24 mouse cellular contexts compared by ENCODE assay signal in the genomic region with DNA sequence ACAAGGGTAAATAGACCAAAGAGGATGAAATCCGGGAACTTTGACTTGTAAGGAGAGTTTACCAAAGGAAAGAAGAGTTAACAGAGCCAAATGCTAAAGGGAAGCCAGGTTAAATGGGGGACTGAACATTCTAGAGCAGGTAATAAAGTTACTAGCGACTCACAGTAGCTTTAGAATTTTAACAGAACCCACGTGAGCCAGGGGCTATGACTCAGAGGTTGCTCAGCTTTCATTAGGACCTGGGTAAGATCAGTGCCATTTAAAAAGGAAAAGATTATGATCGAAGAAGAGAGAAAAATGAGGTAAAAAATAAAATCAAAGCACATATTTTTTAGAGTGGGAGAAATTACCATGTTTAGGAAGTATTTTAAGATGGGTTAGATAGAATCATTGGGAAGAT. TPM values are rescaled to one million over a fixed set of nuclear protein-coding genes. Genes with fewer than 3 reads are reported as not detected.
"Had no signal": no experiment of that assay in that cellular context is flagged by ENCODE, and none has a peak within 500 bp of the region (broad histone marks: within the 10 kb centered on the region; RNA-seq: fewer than 3 reads in every experiment).

No protein-coding gene starts in this region.

- H3K4me1 ChIP-seq: limb, embryonic 10.5 days; limb, embryonic 13.5 days; liver, embryonic 12.5 days; liver, embryonic 15.5 days; lung, embryonic 15.5 days; midbrain, embryonic 10.5 days; midbrain, embryonic 13.5 days; neural tube, embryonic 12.5 days; neural tube, embryonic 15.5 days; stomach, embryonic 15.5 days had no signal

- H3K4me3 ChIP-seq: limb, embryonic 10.5 days; limb, embryonic 13.5 days; liver, embryonic 12.5 days; liver, embryonic 15.5 days; lung, embryonic 15.5 days; megakaryocyte, embryonic 14.5 days; midbrain, embryonic 10.5 days; midbrain, embryonic 13.5 days; neural tube, embryonic 12.5 days; neural tube, embryonic 15.5 days; stomach, embryonic 15.5 days had no signal

- H3K27ac ChIP-seq: limb, embryonic 10.5 days; limb, embryonic 13.5 days; liver, embryonic 12.5 days; liver, embryonic 15.5 days; lung, embryonic 15.5 days; midbrain, embryonic 10.5 days; midbrain, embryonic 13.5 days; neural tube, embryonic 12.5 days; neural tube, embryonic 15.5 days; stomach, embryonic 15.5 days had no signal

- DNase-seq: kidney, adult 9 months; kidney, postnatal 14 days; kidney, postnatal 4 days; liver; lung, adult 18-20 months; lung, postnatal 10 days; lung, postnatal 36 days; right cerebral cortex, adult 18-20 months; right cerebral cortex, postnatal 25 days; spleen, adult 18-20 months; thymus, postnatal 25 days had no signal

- H3K27me3 ChIP-seq: limb, embryonic 13.5 days; liver, embryonic 12.5 days; liver, embryonic 15.5 days; lung, embryonic 15.5 days; midbrain, embryonic 13.5 days; neural tube, embryonic 12.5 days; neural tube, embryonic 15.5 days; stomach, embryonic 15.5 days had no signal

- H3K4me2 ChIP-seq: limb, embryonic 13.5 days; liver, embryonic 12.5 days; liver, embryonic 15.5 days; lung, embryonic 15.5 days; midbrain, embryonic 13.5 days; neural tube, embryonic 12.5 days; neural tube, embryonic 15.5 days; stomach, embryonic 15.5 days had no signal

- ATAC-seq: liver, embryonic 12.5 days; midbrain, embryonic 13.5 days; midbrain, embryonic 16.5 days had no signal

- H3K9me3 ChIP-seq: limb, embryonic 10.5 days; limb, embryonic 13.5 days; liver, embryonic 12.5 days; liver, embryonic 15.5 days; lung, embryonic 15.5 days; midbrain, embryonic 10.5 days; midbrain, embryonic 13.5 days; neural tube, embryonic 12.5 days; neural tube, embryonic 15.5 days; stomach, embryonic 15.5 days had no signal

- H3K9ac ChIP-seq: limb, embryonic 13.5 days; liver, embryonic 12.5 days; liver, embryonic 15.5 days; lung, embryonic 15.5 days; midbrain, embryonic 13.5 days; neural tube, embryonic 12.5 days; neural tube, embryonic 15.5 days; stomach, embryonic 15.5 days had no signal

- H3K36me3 ChIP-seq: limb, embryonic 10.5 days; limb, embryonic 13.5 days; liver, embryonic 12.5 days; liver, embryonic 15.5 days; lung, embryonic 15.5 days; midbrain, embryonic 10.5 days; midbrain, embryonic 13.5 days; neural tube, embryonic 12.5 days; neural tube, embryonic 15.5 days; stomach, embryonic 15.5 days had no signal

RNA-seq across cellular contexts. Expression of a gene that starts 30.3 kb away (rescaled TPM):
- total RNA-seq: layer of hippocampus, postnatal 14 days had no signal
- polyA plus RNA-seq: limb, embryonic 10.5 days; limb, embryonic 13.5 days; liver, embryonic 12.5 days; liver, embryonic 15.5 days; lung, embryonic 15.5 days; midbrain, embryonic 10.5 days; neural tube, embryonic 12.5 days had no signal

RNA-seq across cellular contexts. Expression of a gene that starts 37.4 kb away (rescaled TPM):
- polyA plus RNA-seq: limb, embryonic 10.5 days had no signal
